Mouse (Mus musculus): ENCODE results near the gene Odf3b.

Odf3b gene

DNA sequence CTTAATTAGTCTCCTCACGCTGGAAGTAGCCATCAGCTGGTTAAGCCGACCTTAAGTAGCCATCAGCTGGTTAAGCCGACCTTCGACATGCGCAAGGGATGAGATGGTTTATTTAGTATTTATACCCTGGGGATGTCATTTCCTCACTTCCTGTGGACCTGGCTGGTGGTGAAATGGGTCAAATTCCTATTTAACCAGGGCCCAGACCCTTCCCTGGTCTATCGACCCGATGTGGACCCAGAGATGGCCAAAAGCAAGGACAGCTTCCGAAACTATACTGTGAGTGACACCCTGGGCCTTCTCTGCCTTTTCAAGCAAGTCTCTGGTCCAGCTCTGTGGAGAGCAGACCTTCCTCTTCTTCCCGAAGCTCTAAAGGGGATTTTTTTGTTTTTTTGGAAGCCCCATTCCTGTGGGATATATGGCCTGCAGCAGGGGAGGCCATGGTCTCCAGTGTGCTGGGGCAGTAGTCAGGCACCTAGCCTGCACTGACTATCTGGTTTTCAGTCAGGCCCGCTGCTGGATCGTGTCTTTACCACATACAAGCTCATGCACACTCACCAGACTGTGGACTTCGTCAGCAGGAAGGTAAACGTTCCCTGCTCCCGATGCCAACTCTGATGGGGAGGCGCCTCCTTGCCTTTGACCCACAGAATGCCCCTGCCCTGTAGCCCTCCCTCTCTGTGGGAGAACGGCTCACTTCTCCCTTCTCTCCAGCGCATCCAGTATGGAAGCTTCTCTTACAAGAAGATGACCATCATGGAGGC, 44.1 kb downstream of the Odf3b start:
- no peak for DNase-seq

DNA sequence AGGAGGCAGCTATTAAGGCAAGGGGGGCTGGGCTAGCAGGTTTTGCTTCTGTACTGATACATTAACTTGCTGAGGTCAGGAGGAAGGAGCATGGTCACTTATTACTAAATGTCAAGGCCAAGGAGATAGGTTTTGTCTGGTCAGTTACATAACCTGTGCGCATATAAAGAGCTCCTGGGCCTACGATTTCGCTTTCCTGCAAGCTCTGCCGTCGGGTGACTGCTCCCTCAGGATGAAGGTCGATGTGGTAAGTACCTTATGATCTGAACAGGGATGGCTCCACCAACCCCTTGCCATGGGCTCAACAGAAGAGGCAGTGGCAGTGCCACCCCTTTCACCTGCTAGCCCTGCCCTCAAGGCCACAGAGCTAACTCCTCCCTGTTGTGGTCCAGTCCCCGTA, 44.8 kb downstream of the Odf3b start, which contains the start of gene Miox:
Gene Miox, plus strand, starts transcription at position 128 of the 400 bp plus-strand sequence.
- DNase-seq = no peak

Measured in thymus, adult 18-20 months (tissue).